Mouse (Mus musculus) intestine, embryonic 16.5 days (tissue): ENCODE measurements around the gene Fam151a. TPM values are rescaled to one million over a fixed set of nuclear protein-coding genes. Genes with fewer than 3 reads are reported as not detected.
A peak's percentile ranks its signal among the peaks of the same experiment; 100 is the strongest.
"Not testable (repeated sequence)": the region's sequence is repeated elsewhere in the genome, so short reads cannot be mapped to it uniquely, and the experiment has no call there.

Experiments used
- ATAC-seq: fragments of 200-750 bp; cut with Nextera tagmentation; 2 replicates; pipeline ENCODE4 v1.8.0; 2017; ENCODE audit warnings: moderate TSS enrichment, moderate library complexity
- H3K27ac ChIP-seq: fragments of 300-500 bp; sonication (generic); 2 replicates; pipeline ENCODE4 v1.5.1; 2014; ENCODE audit warnings: mild to moderate bottlenecking, low read length
- H3K27me3 ChIP-seq: fragments of 300-500 bp; sonication (generic); replicated peaks from 2 replicates; pipeline ENCODE4 v1.6.1; 2014; ENCODE audit warnings: low read length, control low read depth, mixed read lengths; ENCODE audit not compliant: control insufficient read depth, insufficient read depth
- H3K36me3 ChIP-seq: fragments of 300-500 bp; sonication (generic); 2 replicates; pipeline ENCODE4 v1.6.1; 2014; ENCODE audit warnings: low read length, control low read depth; ENCODE audit not compliant: control insufficient read depth, insufficient read depth
- H3K4me1 ChIP-seq: fragments of 300-500 bp; sonication (generic); 2 replicates; pipeline ENCODE4 v1.6.1; 2014; ENCODE audit warnings: low read length, control low read depth, mixed read lengths; ENCODE audit not compliant: control insufficient read depth, insufficient read depth
- H3K4me2 ChIP-seq: fragments of 300-500 bp; sonication (generic); 2 replicates; pipeline ENCODE4 v1.6.1; 2014; ENCODE audit warnings: low read depth, low read length, control low read depth
- H3K4me3 ChIP-seq: fragments of 300-500 bp; sonication (generic); 2 replicates; pipeline ENCODE4 v1.5.1; 2014; ENCODE audit warnings: mild to moderate bottlenecking, low read length
- H3K9ac ChIP-seq: fragments of 300-500 bp; sonication (generic); 2 replicates; pipeline ENCODE4 v1.6.1; 2014; ENCODE audit warnings: low read depth, low read length
- H3K9me3 ChIP-seq: fragments of 300-500 bp; sonication (generic); 2 replicates; pipeline ENCODE4 v1.6.1; 2016; ENCODE audit warnings: low read length, control low read depth; ENCODE audit not compliant: control insufficient read depth
- WGBS: fragments of 180-500 bp; shearing (Covaris S2); extraction: QIAGEN DNeasy Blood & Tissue Kit; methylation state at CpG from one replicate; pipeline ENCODE4 v1.1.7; 2014; 5-methylcytosine and 5-hydroxymethylcytosine counted together
- polyA plus RNA-seq: library from polyadenylated mRNA; unstranded; fragments of >200 nt; fragmentation: Nextera tagmentation; extraction: Ambion mirVana; gene quantifications from 2 replicates; pipeline ENCODE4 v1.2.1, GENCODE M21; 2015

The Fam151a gene
- polyA plus RNA-seq, 1 experiment from 2014 or later: 0.73 TPM

- H3K4me3 ChIP-seq: no peak overlapping the region
- no peak for ATAC-seq
- H3K4me2 ChIP-seq: no peak overlapping the region
- no peak overlapping the region for H3K27ac ChIP-seq
- no peaks in the 10 kb centered on the region for H3K9me3 ChIP-seq
- no peaks in the 10 kb centered on the region for H3K4me1 ChIP-seq
- no peaks in the 10 kb centered on the region for H3K27me3 ChIP-seq
- 0 out of 2 replicates have a peak, but pooled peaks cover 1% of the 10 kb centered on the region for H3K36me3 ChIP-seq
- 79% methylated on average over 7 of the region's 7 CpGs for WGBS
- no peak overlapping the region for H3K9ac ChIP-seq
These were observed 30.5 kb downstream of the Fam151a start for GRCm38 (mm10) chr4:106764166-106764565.

- Histone ChIP-seq H3K27me3 (no peaks in the 10 kb centered on the region), H3K4me1 (peaks cover 9% of the 10 kb centered on the region), H3K9ac (no peak overlapping the region), H3K9me3 (no peaks in the 10 kb centered on the region), H3K27ac (no peak overlapping the region), H3K4me2 (no peak overlapping the region), H3K36me3 (no peaks in the 10 kb centered on the region; the same call in 1 of the 2 replicates), H3K4me3 (no peak overlapping the region)
- 77% methylated on average over 2 of the region's 2 CpGs for WGBS
- no peak for ATAC-seq
These were observed 35.6 kb downstream of the Fam151a start for GRCm38 (mm10) chr4:106769306-106769705.

- Histone ChIP-seq H3K27ac (peak overlapping the region; percentile 19; the same call in 1 of the 2 replicates), H3K4me2 (no peak overlapping the region), H3K4me3 (no peak overlapping the region), H3K9ac (no peak overlapping the region), H3K4me1 (peaks cover 11% of the 10 kb centered on the region), H3K36me3 (no peaks in the 10 kb centered on the region; the same call in 1 of the 2 replicates), H3K9me3 (no peaks in the 10 kb centered on the region), H3K27me3 (no peaks in the 10 kb centered on the region)
- 81% methylated on average over 1 of the region's 1 CpGs for WGBS
- peak; percentile 80 for ATAC-seq
These were observed 38.9 kb downstream of the Fam151a start for GRCm38 (mm10) chr4:106772558-106772957.

GRCm38 (mm10) chr4:106775767-106776166, 42.1 kb downstream of the Fam151a start:
- 88% methylated on average over 6 of the region's 6 CpGs for WGBS
- ATAC-seq, H3K27me3 ChIP-seq, H3K9me3 ChIP-seq, H3K27ac ChIP-seq, H3K9ac ChIP-seq, H3K36me3 ChIP-seq, H3K4me2 ChIP-seq, H3K4me3 ChIP-seq: not testable (repeated sequence)
- H3K4me1 ChIP-seq: peaks cover 27% of the 10 kb centered on the region

- Histone ChIP-seq H3K36me3 (no peaks in the 10 kb centered on the region), H3K4me2 (no peak overlapping the region), H3K9me3 (no peaks in the 10 kb centered on the region), H3K27me3 (no peaks in the 10 kb centered on the region), H3K27ac (no peak overlapping the region), H3K9ac (no peak overlapping the region), H3K4me1 (peaks cover 27% of the 10 kb centered on the region), H3K4me3 (no peak overlapping the region)
- 45% methylated on average over 3 of the region's 3 CpGs for WGBS
- no peak for ATAC-seq
These were observed 43.3 kb downstream of the Fam151a start for GRCm38 (mm10) chr4:106776998-106777397.

- H3K4me2 ChIP-seq: no peak overlapping the region
- WGBS: 48% methylated on average over 5 of the region's 5 CpGs
- no peaks in the 10 kb centered on the region for H3K27me3 ChIP-seq
- ATAC-seq: peak; percentile 98
- no peaks in the 10 kb centered on the region for H3K36me3 ChIP-seq
- peak overlapping the region; percentile 53 for H3K9ac ChIP-seq
- H3K4me3 ChIP-seq: no peak overlapping the region
- peaks cover 17% of the 10 kb centered on the region for H3K4me1 ChIP-seq
- peak overlapping the region; percentile 83 for H3K27ac ChIP-seq
- no peaks in the 10 kb centered on the region for H3K9me3 ChIP-seq
These were observed 44.6 kb downstream of the Fam151a start for GRCm38 (mm10) chr4:106778116-106778788.

GRCm38 (mm10) chr4:106780045-106780444, 46.4 kb downstream of the Fam151a start:
- H3K27ac ChIP-seq: no peak overlapping the region
- WGBS: 64% methylated on average over 3 of the region's 3 CpGs
- H3K4me3 ChIP-seq: no peak overlapping the region
- no peaks in the 10 kb centered on the region for H3K9me3 ChIP-seq
- H3K36me3 ChIP-seq: no peaks in the 10 kb centered on the region; the same call in 1 of the 2 replicates
- no peak overlapping the region for H3K9ac ChIP-seq
- no peaks in the 10 kb centered on the region for H3K27me3 ChIP-seq
- H3K4me1 ChIP-seq: peaks cover 20% of the 10 kb centered on the region
- H3K4me2 ChIP-seq: no peak overlapping the region
- no peak for ATAC-seq

GRCm38 (mm10) chr4:106783137-106783536, 49.4 kb downstream of the Fam151a start:
- H3K36me3 ChIP-seq: no peaks in the 10 kb centered on the region; the same call in 1 of the 2 replicates
- peaks cover 32% of the 10 kb centered on the region for H3K4me1 ChIP-seq
- no peak overlapping the region for H3K9ac ChIP-seq
- 73% methylated on average over 10 of the region's 10 CpGs for WGBS
- H3K27me3 ChIP-seq: no peaks in the 10 kb centered on the region
- H3K4me3 ChIP-seq: no peak overlapping the region
- H3K4me2 ChIP-seq: no peak overlapping the region
- no peak overlapping the region for H3K27ac ChIP-seq
- H3K9me3 ChIP-seq: no peaks in the 10 kb centered on the region
- no peak for ATAC-seq

- Histone ChIP-seq H3K27me3 (no peaks in the 10 kb centered on the region), H3K36me3 (no peaks in the 10 kb centered on the region; the same call in 1 of the 2 replicates), H3K4me3 (no peak overlapping the region), H3K9me3 (no peaks in the 10 kb centered on the region), H3K4me1 (peaks cover 30% of the 10 kb centered on the region), H3K27ac (no peak overlapping the region), H3K9ac (no peak overlapping the region), H3K4me2 (no peak overlapping the region)
- ATAC-seq: no peak
- 92% methylated on average over 7 of the region's 7 CpGs for WGBS
These were observed 51.1 kb downstream of the Fam151a start for GRCm38 (mm10) chr4:106784806-106785205.
